ENCODE assay signal across 14 mouse cellular contexts in genomic region chr11:108586551-108587184, GRCm38 (mm10).
DNase-seq lines count a peak whose midpoint lies in the region; ATAC-seq and TF ChIP-seq lines count a peak whose summit lies in the region.
"Had no signal": no experiment of that assay in that cellular context is flagged by ENCODE, and none has a peak within 500 bp of the region (broad histone marks: within the 10 kb centered on the region; RNA-seq: fewer than 3 reads in every experiment).

No protein-coding gene starts in this region.

- no peak overlapping the region for H3K4me3 ChIP-seq in hindbrain, embryonic 11.5 days (ENCODE audit: low read depth, low read length)
- no peak overlapping the region for H3K4me3 ChIP-seq in hindbrain, embryonic 12.5 days
- H3K4me3 ChIP-seq in limb, embryonic 12.5 days (replicated peaks): no peak overlapping the region
- H3K4me3 ChIP-seq in intestine, postnatal 0 days (ENCODE audit: low read depth, low read length): no peak overlapping the region
- no peak overlapping the region for H3K4me3 ChIP-seq in heart, adult 2 months
- H3K4me3 ChIP-seq: erythroblast, embryonic 14.5 days; megakaryocyte, embryonic 14.5 days; stomach, embryonic 15.5 days had no signal

- no peak overlapping the region for H3K4me2 ChIP-seq in hindbrain, embryonic 11.5 days (replicated peaks; ENCODE audit: low read depth, low read length)
- H3K4me2 ChIP-seq in hindbrain, embryonic 12.5 days (replicated peaks): no peak overlapping the region
- no peak overlapping the region for H3K4me2 ChIP-seq in limb, embryonic 12.5 days
- no peak overlapping the region for H3K4me2 ChIP-seq in intestine, postnatal 0 days (replicated peaks; ENCODE audit: low read depth)
- H3K4me2 ChIP-seq: stomach, embryonic 15.5 days had no signal

- H3K36me3 ChIP-seq in hindbrain, embryonic 11.5 days (ENCODE audit: control insufficient read depth, insufficient read depth, low read length): no peaks in the 10 kb centered on the region
- no peaks in the 10 kb centered on the region for H3K36me3 ChIP-seq in hindbrain, embryonic 12.5 days
- H3K36me3 ChIP-seq in limb, embryonic 12.5 days: no peaks in the 10 kb centered on the region
- no peaks in the 10 kb centered on the region for H3K36me3 ChIP-seq in intestine, postnatal 0 days (ENCODE audit: control insufficient read depth, insufficient read depth)
- H3K36me3 ChIP-seq in heart, adult 2 months (ENCODE audit: control insufficient read depth, insufficient read depth, low read length): no peaks in the 10 kb centered on the region
- H3K36me3 ChIP-seq: stomach, embryonic 15.5 days had no signal

- no peak overlapping the region for H3K27ac ChIP-seq in hindbrain, embryonic 11.5 days (ENCODE audit: low read depth, low read length)
- no peak overlapping the region for H3K27ac ChIP-seq in hindbrain, embryonic 12.5 days
- peak overlapping the region; percentile 53; the same call in 1 of the 2 replicates for H3K27ac ChIP-seq in limb, embryonic 12.5 days
- H3K27ac ChIP-seq in intestine, postnatal 0 days (ENCODE audit: low read depth, low read length): no peak overlapping the region
- no peak overlapping the region for H3K27ac ChIP-seq in heart, adult 2 months
- H3K27ac ChIP-seq: stomach, embryonic 15.5 days had no signal

- intact Hi-C loops in heart, adult 2 months (cut with DNase I): no loop called here

- no peaks in the 10 kb centered on the region for H3K79me2 ChIP-seq in heart, adult 2 months (replicated peaks; ENCODE audit: control insufficient read depth, insufficient read depth, low read length)

- 32% methylated on average over 7 of the region's 7 CpGs for WGBS in hindbrain, embryonic 11.5 days
- WGBS in hindbrain, embryonic 12.5 days: 33% methylated on average over 7 of the region's 7 CpGs
- 19% methylated on average over 7 of the region's 7 CpGs for WGBS in limb, embryonic 12.5 days
- WGBS in intestine, postnatal 0 days: 50% methylated on average over 7 of the region's 7 CpGs
- WGBS in heart, adult 2 months: 71% methylated on average over 7 of the region's 7 CpGs

- H3K9me3 ChIP-seq in hindbrain, embryonic 11.5 days (ENCODE audit: control insufficient read depth, low read length): no peaks in the 10 kb centered on the region
- no peaks in the 10 kb centered on the region for H3K9me3 ChIP-seq in hindbrain, embryonic 12.5 days (replicated peaks)
- no peaks in the 10 kb centered on the region for H3K9me3 ChIP-seq in limb, embryonic 12.5 days
- H3K9me3 ChIP-seq in intestine, postnatal 0 days (ENCODE audit: control insufficient read depth): no peaks in the 10 kb centered on the region
- H3K9me3 ChIP-seq: megakaryocyte, embryonic 14.5 days; stomach, embryonic 15.5 days had no signal

- no peak for TF ChIP-seq CTCF in intestine, postnatal 0 days (IDR thresholded peaks at IDR 0.05; ENCODE audit: low read depth)
- TF ChIP-seq CTCF in heart, adult 2 months (IDR thresholded peaks at IDR 0.05): no peak

- peak; percentile 31 for DNase-seq in hindbrain, embryonic 11.5 days (ENCODE audit: low spot score)
- DNase-seq in right cerebral cortex, postnatal 14 days: peak; percentile 13
- DNase-seq in right cerebral cortex, adult 18-20 months: no peak
- no peak for DNase-seq in thymus, postnatal 25 days
- DNase-seq in heart, adult 2 months: no peak
- DNase-seq: gastrocnemius, postnatal 25 days; heart, postnatal 10 days; kidney, postnatal 10 days had no signal

- H3K4me1 ChIP-seq in hindbrain, embryonic 11.5 days (replicated peaks; ENCODE audit: control insufficient read depth, insufficient read depth, low read length): 0 out of 2 replicates have a peak, but pooled peaks cover 4% of the 10 kb centered on the region
- peaks cover 8% of the 10 kb centered on the region for H3K4me1 ChIP-seq in hindbrain, embryonic 12.5 days
- peaks cover 7% of the 10 kb centered on the region; the same call in 1 of the 2 replicates for H3K4me1 ChIP-seq in limb, embryonic 12.5 days (replicated peaks)
- no peaks in the 10 kb centered on the region for H3K4me1 ChIP-seq in intestine, postnatal 0 days (replicated peaks; ENCODE audit: control insufficient read depth, insufficient read depth, low read length)
- H3K4me1 ChIP-seq in heart, adult 2 months (ENCODE audit: control insufficient read depth, insufficient read depth, low read length): no peaks in the 10 kb centered on the region; the same call in 1 of the 2 replicates
- H3K4me1 ChIP-seq: megakaryocyte, embryonic 14.5 days; stomach, embryonic 15.5 days had no signal

- TF ChIP-seq POLR2A in heart, adult 2 months (IDR thresholded peaks at IDR 0.05; ENCODE audit: insufficient read depth, low read depth, low read length): no peak

- no peak overlapping the region for H3K9ac ChIP-seq in hindbrain, embryonic 11.5 days (ENCODE audit: low read depth, low read length)
- H3K9ac ChIP-seq in hindbrain, embryonic 12.5 days: no peak overlapping the region
- H3K9ac ChIP-seq in limb, embryonic 12.5 days (replicated peaks): no peak overlapping the region
- H3K9ac ChIP-seq in intestine, postnatal 0 days (ENCODE audit: low read depth, low read length): no peak overlapping the region
- H3K9ac ChIP-seq in heart, adult 2 months (ENCODE audit: low read depth, low read length): no peak overlapping the region
- H3K9ac ChIP-seq: stomach, embryonic 15.5 days had no signal

- H3K27me3 ChIP-seq in hindbrain, embryonic 11.5 days (ENCODE audit: control insufficient read depth, insufficient read depth, low read length): no peaks in the 10 kb centered on the region
- H3K27me3 ChIP-seq in hindbrain, embryonic 12.5 days: no peaks in the 10 kb centered on the region
- no peaks in the 10 kb centered on the region for H3K27me3 ChIP-seq in limb, embryonic 12.5 days
- H3K27me3 ChIP-seq in intestine, postnatal 0 days (replicated peaks; ENCODE audit: control insufficient read depth, insufficient read depth, low read length): no peaks in the 10 kb centered on the region
- H3K27me3 ChIP-seq in heart, adult 2 months (ENCODE audit: control insufficient read depth, insufficient read depth, low read length): no peaks in the 10 kb centered on the region
- H3K27me3 ChIP-seq: stomach, embryonic 15.5 days had no signal

- no peak for TF ChIP-seq EP300 in heart, adult 2 months (IDR thresholded peaks at IDR 0.05; ENCODE audit: insufficient read depth, low read depth, low read length)

- no peak for ATAC-seq in hindbrain, embryonic 11.5 days (ENCODE audit: low FRiP score)
- no peak for ATAC-seq in hindbrain, embryonic 12.5 days (ENCODE audit: low FRiP score)
- no peak for ATAC-seq in limb, embryonic 12.5 days (ENCODE audit: insufficient number of reproducible peaks, insufficient read depth, low FRiP score, low TSS enrichment, low read depth)
- ATAC-seq in intestine, postnatal 0 days: no peak

Comparison
In these comparisons a context has a peak if more than half of its experiments do, and no peak if none do; other contexts are left out.
1. DNase-seq: peak in hindbrain, embryonic 11.5 days (single experiment) and right cerebral cortex, postnatal 14 days (single experiment); none in right cerebral cortex, adult 18-20 months (single experiment), thymus, postnatal 25 days (single experiment) and heart, adult 2 months (0 of 2).